Mouse (Mus musculus) MEL (cell line): ENCODE results near the gene Gm10135. TPM values are rescaled to one million over a fixed set of nuclear protein-coding genes. Genes with fewer than 3 reads are reported as not detected.
A peak's percentile ranks its signal among the peaks of the same experiment; 100 is the strongest.

ENCODE experiments used
- DNase-seq: peaks from one replicate; pipeline ENCODE4 v3.0.0; 2011; ENCODE audit warnings: low read depth, low spot score
- H3K27ac ChIP-seq: 2 replicates; pipeline ENCODE4 v1.5.1; 2012; ENCODE audit warnings: low read depth, mild to moderate bottlenecking, control low read depth, low read length, moderate library complexity; ENCODE audit not compliant: control insufficient read depth
- H3K27me3 ChIP-seq, 2 experiments: fragments of 150-350 bp in 1 of 2; sonication (generic) in 1 of 2; 2 replicates each; pipeline ENCODE4 v1.6.1; 2012; ENCODE audit warnings: low read length in 2 of 2, mild to moderate bottlenecking in 2 of 2, improper control_type of control experiment in 1 of 2, moderate library complexity in 1 of 2; ENCODE audit not compliant: insufficient read depth in 2 of 2, control insufficient read depth in 1 of 2
- H3K36me3 ChIP-seq, 2 experiments: 2 replicates each; pipeline ENCODE4 v1.6.1; 2012 to 2014; ENCODE audit warnings: low read length in 2 of 2, improper control_type of control experiment in 1 of 2, inconsistent platforms in 1 of 2, mild to moderate bottlenecking in 1 of 2; ENCODE audit not compliant: insufficient read depth in 2 of 2, control insufficient read depth in 1 of 2
- H3K4me1 ChIP-seq, 2 experiments: fragments of 150-350 bp in 1 of 2; sonication (generic) in 1 of 2; 2 replicates each; pipeline ENCODE4 v1.6.1; 2012; ENCODE audit warnings: low read length in 2 of 2, improper control_type of control experiment in 1 of 2, mild to moderate bottlenecking in 1 of 2; ENCODE audit not compliant: insufficient read depth in 2 of 2, control insufficient read depth in 1 of 2
- H3K4me3 ChIP-seq, 2 experiments: fragments of 150-350 bp in 1 of 2; sonication (generic) in 1 of 2; 2 replicates each; pipeline ENCODE4 v1.5.1; 2012; ENCODE audit warnings: low read depth in 2 of 2, low read length in 2 of 2, mild to moderate bottlenecking in 2 of 2, moderate library complexity in 2 of 2, control low read depth in 1 of 2, improper control_type of control experiment in 1 of 2; ENCODE audit not compliant: control insufficient read depth in 1 of 2, insufficient read depth in 1 of 2
- H3K79me2 ChIP-seq: 2 replicates; pipeline ENCODE4 v1.6.1; 2012; ENCODE audit warnings: mild to moderate bottlenecking, low read length, moderate library complexity; ENCODE audit not compliant: control insufficient read depth, poor library complexity, insufficient read depth
- H3K9ac ChIP-seq: 2 replicates; pipeline ENCODE4 v1.6.1; 2012; ENCODE audit warnings: low read depth, mild to moderate bottlenecking, control low read depth, low read length, moderate library complexity; ENCODE audit not compliant: control insufficient read depth, poor library complexity, severe bottlenecking
- H3K9me3 ChIP-seq: fragments of 150-350 bp; sonication (generic); replicated peaks from 2 replicates; pipeline ENCODE4 v1.6.1; 2012; ENCODE audit warnings: mild to moderate bottlenecking, low read length, improper control_type of control experiment, moderate library complexity; ENCODE audit not compliant: insufficient read depth
- BHLHE40 ChIP-seq: IDR thresholded peaks from 2 replicates; pipeline ENCODE4 v1.6.1; 2012; ENCODE audit warnings: low read depth, mild to moderate bottlenecking, inconsistent platforms, low read length, improper control_type of control experiment, borderline replicate concordance
- CHD1 ChIP-seq: IDR thresholded peaks from 2 replicates; pipeline ENCODE4 v1.6.1; 2012; ENCODE audit warnings: low read depth, mild to moderate bottlenecking, inconsistent platforms, low read length, improper control_type of control experiment
- CHD2 ChIP-seq: IDR thresholded peaks from 2 replicates; pipeline ENCODE4 v1.6.1; 2011; ENCODE audit warnings: low read length, improper control_type of control experiment
- E2F4 ChIP-seq: IDR thresholded peaks from 2 replicates; pipeline ENCODE4 v1.6.1; 2011; ENCODE audit warnings: low read depth, low read length, improper control_type of control experiment, borderline replicate concordance
- ELF1 ChIP-seq: IDR thresholded peaks from 2 replicates; pipeline ENCODE4 v1.6.1; 2014; ENCODE audit warnings: low read depth, mild to moderate bottlenecking, inconsistent platforms, low read length, improper control_type of control experiment, moderate library complexity
- EP300 ChIP-seq, 2 experiments: IDR thresholded peaks; 2 replicates each; pipeline ENCODE4 v1.6.1; 2011; ENCODE audit warnings: improper control_type of control experiment in 2 of 2, low read length in 2 of 2, low read depth in 1 of 2, mild to moderate bottlenecking in 1 of 2
- ETS1 ChIP-seq: IDR thresholded peaks from 2 replicates; pipeline ENCODE4 v1.6.1; 2012; ENCODE audit warnings: low read depth, mild to moderate bottlenecking, inconsistent platforms, low read length, improper control_type of control experiment, moderate library complexity
- GATA1 ChIP-seq: IDR thresholded peaks from 2 replicates; pipeline ENCODE4 v1.6.1; 2011; ENCODE audit warnings: low read depth, low read length, improper control_type of control experiment
- MAFK ChIP-seq: IDR thresholded peaks from 2 replicates; pipeline ENCODE4 v1.6.1; 2011; ENCODE audit warnings: low read depth, mild to moderate bottlenecking, low read length, improper control_type of control experiment, borderline replicate concordance
- MAX ChIP-seq: IDR thresholded peaks from 2 replicates; pipeline ENCODE4 v1.6.1; 2011; ENCODE audit warnings: low read length, improper control_type of control experiment
- MYB ChIP-seq: IDR thresholded peaks from 2 replicates; pipeline ENCODE4 v1.6.1; 2011; ENCODE audit warnings: mild to moderate bottlenecking, low read depth, low read length, improper control_type of control experiment
- MYC ChIP-seq: IDR thresholded peaks from 2 replicates; pipeline ENCODE4 v1.6.1; 2011; ENCODE audit warnings: low read depth, mild to moderate bottlenecking, low read length, improper control_type of control experiment, moderate library complexity
- NRF1 ChIP-seq: IDR thresholded peaks from 2 replicates; pipeline ENCODE4 v1.6.1; 2014; ENCODE audit warnings: low read depth, mild to moderate bottlenecking, inconsistent platforms, low read length, improper control_type of control experiment, moderate library complexity; ENCODE audit not compliant: poor library complexity, insufficient read depth, severe bottlenecking
- POLR2A ChIP-seq, 2 experiments: IDR thresholded peaks; 2 replicates each; pipeline ENCODE4 v1.6.1; 2011 to 2012; ENCODE audit warnings: low read length in 2 of 2, mild to moderate bottlenecking in 2 of 2, control low read depth in 1 of 2, improper control_type of control experiment in 1 of 2, low read depth in 1 of 2, moderate library complexity in 1 of 2; ENCODE audit not compliant: control insufficient read depth in 1 of 2, insufficient read depth in 1 of 2, poor library complexity in 1 of 2
- RCOR1 ChIP-seq: IDR thresholded peaks from 2 replicates; pipeline ENCODE4 v1.6.1; 2012; ENCODE audit warnings: low read depth, mild to moderate bottlenecking, inconsistent platforms, low read length, improper control_type of control experiment
- SIN3A ChIP-seq: IDR thresholded peaks from 2 replicates; pipeline ENCODE4 v1.6.1; 2012; ENCODE audit warnings: low read length, improper control_type of control experiment, inconsistent platforms
- SMC3 ChIP-seq: IDR thresholded peaks from 2 replicates; pipeline ENCODE4 v1.6.1; 2011; ENCODE audit warnings: low read depth, low read length, improper control_type of control experiment
- TBP ChIP-seq: IDR thresholded peaks from 2 replicates; pipeline ENCODE4 v1.8.0; 2011; ENCODE audit warnings: low read depth, low read length, improper control_type of control experiment
- TCF12 ChIP-seq: IDR thresholded peaks from 2 replicates; pipeline ENCODE4 v1.6.1; 2014; ENCODE audit warnings: low read depth, mild to moderate bottlenecking, inconsistent platforms, low read length, improper control_type of control experiment, moderate library complexity
- UBTF ChIP-seq: IDR thresholded peaks from 2 replicates; pipeline ENCODE4 v1.6.1; 2012; ENCODE audit warnings: low read depth, mild to moderate bottlenecking, inconsistent platforms, low read length, improper control_type of control experiment, moderate library complexity, borderline replicate concordance; ENCODE audit not compliant: insufficient read depth
- USF1 ChIP-seq: IDR thresholded peaks from 2 replicates; pipeline ENCODE4 v1.6.1; 2014; ENCODE audit warnings: low read depth, mild to moderate bottlenecking, inconsistent platforms, low read length, improper control_type of control experiment, moderate library complexity
- USF2 ChIP-seq, 2 experiments: IDR thresholded peaks; 2 replicates each; pipeline ENCODE4 v1.6.1; 2011 to 2012; ENCODE audit warnings: improper control_type of control experiment in 2 of 2, low read length in 2 of 2, borderline replicate concordance in 1 of 2, inconsistent platforms in 1 of 2, low read depth in 1 of 2, mild to moderate bottlenecking in 1 of 2; ENCODE audit not compliant: insufficient read depth in 1 of 2
- ZMIZ1 ChIP-seq: IDR thresholded peaks from 2 replicates; pipeline ENCODE4 v1.6.1; 2012; ENCODE audit warnings: low read depth, mild to moderate bottlenecking, inconsistent platforms, low read length, improper control_type of control experiment, moderate library complexity
- polyA plus RNA-seq, 2 experiments: library from polyadenylated mRNA; stranded (reverse) in 1 of 2; unstranded in 1 of 2; fragments of >175 nt in 1 of 2; fragments of >200 nt in 1 of 2; gene quantifications; 2 replicates each; pipeline versions ENCODE4 v1.2.1 to v1.2.4; 2012; ENCODE audit warnings: low replicate concordance in 2 of 2, low read depth in 1 of 2; ENCODE audit not compliant: insufficient read length in 2 of 2, insufficient read depth in 1 of 2, missing spikeins in 1 of 2
- total RNA-seq: library from RNA; depleted of rRNA; stranded (reverse); fragments of 300-350 nt; gene quantifications from 2 replicates; pipeline ENCODE4 v1.2.3, GENCODE M21; 2012

The Gm10135 gene
- total and polyA plus RNA-seq, 3 experiments: 1.5 to 6.0 TPM; not detected in 1

DNA sequence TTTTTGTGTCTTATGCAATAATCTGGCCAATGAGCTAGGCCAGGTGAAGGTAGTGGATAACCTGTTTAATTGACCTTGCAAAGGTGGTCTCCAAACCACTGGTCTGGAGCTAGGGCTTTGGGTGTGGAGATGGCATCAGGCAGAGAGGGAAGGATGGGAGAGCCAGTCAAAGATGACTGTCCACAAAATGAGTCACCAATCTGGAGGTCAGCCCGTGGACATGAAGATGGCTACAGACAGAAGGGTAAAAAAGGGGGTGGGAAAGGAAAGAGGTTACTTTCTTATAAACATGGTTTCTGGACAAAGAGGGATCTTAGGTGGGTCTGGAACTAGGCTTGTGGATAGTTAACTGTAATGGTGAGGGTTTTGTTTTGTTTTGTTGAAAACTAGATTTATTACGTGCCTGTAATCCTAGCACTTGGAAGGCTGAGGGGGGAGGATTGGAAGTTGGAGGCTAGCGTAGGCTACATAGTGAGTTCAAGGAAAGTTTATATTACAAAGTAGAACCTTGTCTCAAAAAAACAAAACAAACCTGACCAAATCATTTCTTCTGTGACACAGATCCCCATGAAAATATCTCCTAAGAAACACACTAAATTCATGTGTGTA, 20.4 kb downstream of the Gm10135 start:
- Histone ChIP-seq H3K27ac (no peak overlapping the region), H3K9me3 (no peaks in the 10 kb centered on the region), H3K36me3 (peaks cover 1 to 4% of the 10 kb centered on the region in 2 experiments; a peak in 3 of 4 replicates), H3K27me3 (no peaks in the 10 kb centered on the region), H3K9ac (no peak overlapping the region), H3K4me3 (no peak overlapping the region), H3K79me2 (no peaks in the 10 kb centered on the region), H3K4me1 (peaks cover 0 to 3% of the 10 kb centered on the region in 2 experiments; a peak in 1 of 4 replicates)
- no peak for DNase-seq
- TF ChIP-seq UBTF (no peak), E2F4 (no peak), TBP (no peak), SMC3 (no peak), CHD2 (no peak), MYB (no peak), MYC (no peak), CHD1 (no peak), POLR2A (IDR thresholded peaks at IDR 0.05; ENCODE audit: control insufficient read depth in 1 of 2, insufficient read depth in 1 of 2, low read depth in 1 of 2, low read length in 2 of 2, poor library complexity in 1 of 2) (no peak), USF1 (no peak), TCF12 (no peak), USF2 (IDR thresholded peaks at IDR 0.05; ENCODE audit: borderline replicate concordance in 1 of 2, insufficient read depth in 1 of 2, low read depth in 1 of 2, low read length in 2 of 2) (no peak), GATA1 (no peak), BHLHE40 (no peak)

DNA sequence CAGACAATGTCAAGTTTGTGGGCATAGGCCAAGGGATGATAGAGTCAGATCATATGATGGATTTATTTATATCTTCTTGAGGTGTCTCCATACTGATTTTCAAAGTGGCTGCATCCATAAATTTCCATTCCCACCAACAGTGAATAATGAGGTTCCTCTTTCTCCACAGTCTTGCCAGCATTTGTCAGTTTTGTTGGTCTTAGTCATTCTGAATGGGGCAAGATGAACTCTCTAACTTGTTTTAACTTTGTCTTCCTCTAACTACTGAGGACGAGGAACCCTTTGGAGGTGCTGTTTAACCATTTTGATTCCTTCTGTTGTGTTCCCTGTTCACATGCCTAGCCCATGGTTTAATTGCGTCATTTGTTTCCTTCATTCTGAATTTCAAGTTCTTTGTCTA, 24.2 kb downstream of the Gm10135 start:
- Histone ChIP-seq H3K4me1 (peaks cover 0 to 5% of the 10 kb centered on the region in 2 experiments; a peak in 1 of 4 replicates), H3K79me2 (no peaks in the 10 kb centered on the region), H3K36me3 (peaks cover 0 to 2% of the 10 kb centered on the region in 2 experiments; a peak in 3 of 4 replicates), H3K9ac (no peak overlapping the region), H3K9me3 (no peaks in the 10 kb centered on the region), H3K4me3 (no peak overlapping the region), H3K27me3 (no peaks in the 10 kb centered on the region), H3K27ac (no peak overlapping the region)
- TF ChIP-seq NRF1 (no peak), MYC (no peak), MAFK (no peak), E2F4 (no peak), MAX (no peak), BHLHE40 (no peak), SIN3A (no peak), ELF1 (no peak), GATA1 (no peak), EP300 (IDR thresholded peaks at IDR 0.05; ENCODE audit: low read depth in 1 of 2, low read length in 2 of 2) (no peak), RCOR1 (no peak), CHD1 (no peak), ZMIZ1 (no peak), POLR2A (IDR thresholded peaks at IDR 0.05; ENCODE audit: control insufficient read depth in 1 of 2, insufficient read depth in 1 of 2, low read depth in 1 of 2, low read length in 2 of 2, poor library complexity in 1 of 2) (no peak), USF1 (no peak), ETS1 (no peak)
- peak; percentile 24 for DNase-seq
